Mouse (Mus musculus): ENCODE data around the gene Olfr381.
"Not testable (repeated sequence)": the region's sequence is repeated elsewhere in the genome, so short reads cannot be mapped to it uniquely, and the experiment has no call there.

Olfr381 gene

GRCm38 (mm10) chr11:73491503-73491902 lies at the start of gene Olfr381:
Gene Olfr381 (minus strand): TSS chr11:73491603.
- no peak for DNase-seq (ENCODE audit: low read depth, low spot score)

- DNase-seq (ENCODE audit: low read depth, low spot score): not testable (repeated sequence)
These were observed 37.6 kb upstream of the Olfr381 start for GRCm38 (mm10) chr11:73528971-73529370.

- no peak for DNase-seq (ENCODE audit: low read depth, low spot score)
These were observed 25.7 kb upstream of the Olfr381 start, which contains the start of gene Olfr382 for GRCm38 (mm10) chr11:73517097-73517496. Gene Olfr382 (minus strand): TSS chr11:73517197.

GRCm38 (mm10) chr11:73457408-73457807 lies 34.0 kb downstream of the Olfr381 start, which contains the start of gene Olfr380:
Gene Olfr380 (minus strand): TSS chr11:73457508.
- no peak for DNase-seq (ENCODE audit: low read depth, low spot score)

All from c-Kit-negative CD71-positive TER-119-positive erythroid progenitor cells, embryonic 14.5 days (primary cell).